Mouse (Mus musculus): Measurements from ENCODE around the gene Zfp869.

- TF ChIP-seq POLR2A (IDR thresholded peaks at IDR 0.05; ENCODE audit: insufficient read length, low read depth): no peak
- TF ChIP-seq MYOD1 (IDR thresholded peaks at IDR 0.05; ENCODE audit: control insufficient read depth in 1 of 3, insufficient read length in 2 of 3, low read depth in 2 of 3): no peak
Observed at GRCm38 (mm10) chr8:69735495-69735894, 25.0 kb upstream of the Zfp869 start.
